Mouse (Mus musculus) cortical plate, adult 2 months (tissue): ENCODE measurements around the gene Smcr8.

ENCODE experiments used
- CTCF ChIP-seq: fragments of 200-500 bp; IDR thresholded peaks from 2 replicates; pipeline ENCODE4 v1.5.1; 2011; ENCODE audit warnings: mild to moderate bottlenecking, control low read depth, low read length; ENCODE audit not compliant: insufficient read depth; ENCODE audit errors: extremely low read depth
- POLR2A ChIP-seq: fragments of 200-500 bp; IDR thresholded peaks from 2 replicates; pipeline ENCODE4 v1.6.1; 2011; ENCODE audit warnings: mild to moderate bottlenecking, low read length, control low read depth; ENCODE audit not compliant: insufficient read depth; ENCODE audit errors: extremely low read depth

DNA sequence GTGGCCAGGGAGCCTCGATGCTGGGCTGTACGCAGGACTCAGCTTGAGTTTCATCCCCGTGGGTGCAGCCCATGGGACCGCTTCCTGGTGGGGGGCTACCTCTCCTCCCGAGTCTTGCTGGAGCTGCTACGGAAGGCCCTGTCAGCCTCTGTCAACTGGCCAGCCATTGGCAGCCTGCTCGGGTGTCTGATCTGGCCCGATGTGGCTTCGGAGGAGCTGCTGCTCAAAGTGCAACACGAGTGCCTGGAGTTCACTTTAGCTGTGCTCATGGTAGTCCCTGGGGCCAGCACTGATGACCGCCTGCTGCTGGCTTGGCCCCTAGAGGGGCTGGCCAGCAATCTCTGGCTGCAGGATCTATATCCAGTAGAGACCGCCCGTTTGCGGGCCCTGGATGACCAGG is 46.1 kb upstream of the Smcr8 start:
- TF ChIP-seq CTCF (no peak), POLR2A (no peak)
